Mouse (Mus musculus) left cerebral cortex, adult 8-10 months (tissue): ENCODE data around the gene Cfdp1. TPM values are rescaled to one million over a fixed set of nuclear protein-coding genes. Genes with fewer than 3 reads are reported as not detected.
A peak's percentile ranks its signal among the peaks of the same experiment; 100 is the strongest.

Experiments
- DNase-seq, 2 experiments: peaks; one replicate each; pipeline ENCODE4 v3.0.0; 2022; ENCODE audit warnings: low spot score in 2 of 2
- total RNA-seq, 4 experiments: library from RNA; stranded (reverse); gene quantifications; 2 replicates each; pipeline ENCODE4 v1.2.4; 2022

The Cfdp1 gene
- total RNA-seq, result 10 to 100 TPM; 67.7 to 86.2 (median 79.4) TPM

GRCm38 (mm10) chr8:111853861-111854501 lies at the start of gene Cfdp1:
Gene Cfdp1, minus strand, starts transcription at chr8:111854291.
- DNase-seq, result peak; percentile 85 to 96

- no peak for DNase-seq
Observed at GRCm38 (mm10) chr8:111902080-111902479, 48.0 kb upstream of the Cfdp1 start.

- no peak for DNase-seq
Observed at GRCm38 (mm10) chr8:111898586-111898985, 44.5 kb upstream of the Cfdp1 start.

GRCm38 (mm10) chr8:111894955-111895354 lies 40.9 kb upstream of the Cfdp1 start:
- no peak for DNase-seq

- DNase-seq, result no peak
Observed at GRCm38 (mm10) chr8:111892615-111893014, 38.5 kb upstream of the Cfdp1 start.

- no peak for DNase-seq
Observed at GRCm38 (mm10) chr8:111891983-111892382, 37.9 kb upstream of the Cfdp1 start.

- DNase-seq, result no peak
Observed at GRCm38 (mm10) chr8:111890911-111891303, 36.8 kb upstream of the Cfdp1 start.

GRCm38 (mm10) chr8:111889931-111890910 lies 36.1 kb upstream of the Cfdp1 start:
- DNase-seq, result no peak

- DNase-seq, result no peak
Observed at GRCm38 (mm10) chr8:111888091-111888650, 34.1 kb upstream of the Cfdp1 start.

GRCm38 (mm10) chr8:111887479-111887878 lies 33.4 kb upstream of the Cfdp1 start:
- DNase-seq, result no peak

- no peak for DNase-seq
Observed at GRCm38 (mm10) chr8:111883615-111884014, 29.5 kb upstream of the Cfdp1 start.

- no peak for DNase-seq
Observed at GRCm38 (mm10) chr8:111881591-111881990, 27.5 kb upstream of the Cfdp1 start.

GRCm38 (mm10) chr8:111877711-111878110 lies 23.6 kb upstream of the Cfdp1 start:
- no peak for DNase-seq

GRCm38 (mm10) chr8:111876355-111876948 lies 22.4 kb upstream of the Cfdp1 start, which contains the start of gene Tmem170:
Gene Tmem170, minus strand, starts transcription at chr8:111876750.
- peak; percentile 97 to 98 for DNase-seq

GRCm38 (mm10) chr8:111875758-111876157 lies 21.7 kb upstream of the Cfdp1 start:
- no peak for DNase-seq

GRCm38 (mm10) chr8:111871278-111871677 lies 17.2 kb upstream of the Cfdp1 start:
- DNase-seq, result no peak

GRCm38 (mm10) chr8:111870379-111870778 lies 16.3 kb upstream of the Cfdp1 start:
- DNase-seq, result no peak

GRCm38 (mm10) chr8:111868664-111869063 lies 14.6 kb upstream of the Cfdp1 start:
- no peak for DNase-seq

- no peak for DNase-seq
Observed at GRCm38 (mm10) chr8:111865857-111866256, 11.8 kb upstream of the Cfdp1 start.

- no peak for DNase-seq
Observed at GRCm38 (mm10) chr8:111865130-111865852, 11.2 kb upstream of the Cfdp1 start.

- no peak for DNase-seq
Observed at GRCm38 (mm10) chr8:111864648-111865047, 10.6 kb upstream of the Cfdp1 start.
